Mouse (Mus musculus) cerebellum, adult 18-20 months (tissue): ENCODE results near the gene Kcnh6.

Experiments used
- DNase-seq, 2 experiments: peaks; one replicate each; pipeline ENCODE4 v3.0.0; 2021

The Kcnh6 gene

DNA sequence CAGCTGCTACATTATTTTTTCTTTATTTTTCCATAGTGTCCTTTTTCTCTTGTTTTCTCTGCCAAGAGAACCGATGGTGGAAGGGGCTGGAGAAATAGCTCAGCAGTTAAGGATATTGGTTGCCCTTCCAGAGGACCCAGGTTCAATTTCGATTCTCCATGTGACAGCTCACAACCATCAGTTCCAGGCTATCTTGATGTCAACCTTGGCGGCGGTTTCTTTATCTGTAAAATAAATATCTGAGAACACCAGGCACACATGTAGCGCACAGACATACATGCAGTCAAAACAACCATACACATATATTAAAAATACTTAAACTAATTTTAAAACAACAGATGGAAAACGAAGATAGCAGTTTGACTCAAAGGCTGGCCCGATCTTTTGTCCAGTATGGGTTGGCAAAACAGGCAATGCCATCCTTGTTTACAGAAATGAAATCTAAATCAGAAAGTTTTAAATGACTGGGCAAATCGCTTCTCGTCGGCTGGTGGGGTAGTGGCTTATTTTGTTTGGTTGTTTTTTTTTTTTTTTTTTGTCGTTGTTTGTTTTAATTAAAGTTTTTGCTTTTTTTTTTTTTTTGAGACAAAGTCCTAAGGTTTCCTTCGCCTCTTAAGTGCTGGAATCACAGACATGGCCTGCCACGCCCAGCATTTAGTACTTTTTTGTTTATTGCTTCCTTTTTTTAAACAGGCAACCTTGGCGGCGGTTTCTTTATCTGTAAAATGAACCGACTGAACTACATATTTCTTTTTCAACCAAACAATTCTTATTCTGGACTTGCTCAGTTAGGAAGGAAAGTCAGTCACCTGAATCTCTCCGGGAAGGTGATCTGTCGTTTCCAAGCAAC, 57.4 kb downstream of the Kcnh6 start:
- DNase-seq, result no peak

DNA sequence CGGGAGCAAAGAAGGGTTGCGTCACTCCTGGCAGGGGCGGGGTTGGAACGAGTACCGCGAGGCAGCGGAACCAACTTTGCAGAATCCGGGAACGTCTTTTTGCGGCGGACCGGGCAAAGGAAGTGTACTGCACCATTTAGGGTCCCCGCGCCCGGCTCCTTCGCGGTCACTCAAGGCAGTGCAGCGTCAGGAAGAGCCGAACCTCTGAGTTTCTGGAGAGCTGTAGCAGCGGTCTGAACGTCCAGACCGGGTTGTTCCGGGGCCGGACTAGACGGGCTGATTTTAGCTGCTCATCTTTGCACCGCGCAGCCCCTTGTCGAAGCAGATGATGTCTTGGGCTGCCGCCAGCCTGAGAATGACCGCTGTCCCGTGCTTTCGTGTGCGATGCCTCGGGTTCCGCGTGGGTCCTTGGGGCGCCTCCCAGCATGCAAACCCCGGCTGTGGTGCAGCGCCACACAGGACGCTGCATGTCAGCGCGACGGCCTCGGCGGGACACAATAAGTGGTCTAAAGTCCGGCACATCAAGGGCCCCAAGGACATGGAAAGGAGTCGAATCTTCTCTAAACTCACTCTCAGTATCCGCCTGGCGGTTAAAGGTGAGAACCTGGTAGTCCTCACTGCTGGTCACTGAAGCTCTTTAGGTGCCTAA, 58.1 kb downstream of the Kcnh6 start, which contains the start of gene Taco1:
TSS of gene Taco1 (plus strand) at position 139 of the 649 bp plus-strand sequence.
- DNase-seq, result peak; percentile 95 to 96

DNA sequence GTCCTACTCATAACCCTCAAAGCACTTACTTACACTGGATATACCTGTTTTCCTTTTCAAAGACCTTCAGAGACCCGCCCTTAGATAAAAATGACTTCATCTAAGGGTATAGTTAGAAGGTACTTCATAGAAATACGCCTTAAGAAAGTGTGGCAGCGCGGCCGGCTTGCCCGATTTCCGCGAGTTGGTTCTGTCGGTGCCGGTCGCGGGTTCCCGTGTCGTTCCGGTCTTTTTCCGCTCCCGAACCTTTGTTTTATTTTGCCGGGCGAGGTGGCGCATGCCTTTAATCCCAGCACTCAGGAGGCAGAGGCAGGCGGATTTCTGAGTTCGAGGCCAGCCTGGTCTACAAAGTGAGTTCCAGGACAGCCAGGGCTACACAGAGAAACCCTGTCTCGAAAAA, 58.7 kb downstream of the Kcnh6 start:
- DNase-seq, result peak; percentile 51 to 69

DNA sequence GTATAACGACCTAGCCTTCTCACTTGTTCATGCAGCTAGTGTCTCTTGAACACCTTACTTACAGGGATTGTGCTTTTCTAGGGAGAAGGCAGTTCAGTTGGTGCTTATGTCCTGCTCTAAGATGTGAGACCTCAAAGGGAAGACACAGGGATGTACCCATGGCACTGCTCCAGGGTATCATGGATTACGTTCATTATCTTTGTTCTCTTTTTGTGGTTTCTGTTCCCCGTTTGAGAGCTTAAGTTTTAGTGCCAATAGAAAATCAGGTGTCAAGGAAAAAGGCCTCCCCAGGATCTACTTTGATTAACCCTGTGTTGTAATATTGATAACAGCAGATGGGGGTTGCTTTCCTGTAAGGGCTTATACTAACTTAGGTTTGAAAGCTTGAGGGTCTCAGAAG, 65.8 kb downstream of the Kcnh6 start:
- DNase-seq, result no peak

DNA sequence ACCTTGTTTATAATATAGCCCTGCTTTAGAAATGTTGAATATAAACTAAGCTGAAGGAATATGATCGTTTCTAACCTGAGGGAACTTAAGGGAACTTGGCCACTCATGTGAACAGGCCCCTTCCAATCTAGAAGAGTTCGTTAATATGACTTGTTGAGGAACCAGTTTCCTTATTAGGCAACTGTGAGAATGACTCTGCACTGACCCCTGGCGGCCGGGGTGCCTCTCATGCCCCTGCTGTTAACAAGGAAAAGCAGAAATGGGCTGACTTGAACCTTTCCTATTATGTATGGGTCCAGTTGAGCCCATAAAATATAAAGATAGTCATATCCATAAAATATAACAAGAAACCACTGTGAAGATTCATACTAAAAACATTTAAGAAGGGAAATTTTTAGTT, 68.4 kb downstream of the Kcnh6 start:
- peak; percentile 70 to 71 for DNase-seq
